Mouse (Mus musculus) cerebellum, postnatal 14 days (tissue): ENCODE measurements around the gene Unc79.

Experiments used
- DNase-seq, 2 experiments: peaks; one replicate each; pipeline ENCODE4 v3.0.0; 2021; ENCODE audit warnings: mixed read lengths in 2 of 2

Gene Unc79

DNA sequence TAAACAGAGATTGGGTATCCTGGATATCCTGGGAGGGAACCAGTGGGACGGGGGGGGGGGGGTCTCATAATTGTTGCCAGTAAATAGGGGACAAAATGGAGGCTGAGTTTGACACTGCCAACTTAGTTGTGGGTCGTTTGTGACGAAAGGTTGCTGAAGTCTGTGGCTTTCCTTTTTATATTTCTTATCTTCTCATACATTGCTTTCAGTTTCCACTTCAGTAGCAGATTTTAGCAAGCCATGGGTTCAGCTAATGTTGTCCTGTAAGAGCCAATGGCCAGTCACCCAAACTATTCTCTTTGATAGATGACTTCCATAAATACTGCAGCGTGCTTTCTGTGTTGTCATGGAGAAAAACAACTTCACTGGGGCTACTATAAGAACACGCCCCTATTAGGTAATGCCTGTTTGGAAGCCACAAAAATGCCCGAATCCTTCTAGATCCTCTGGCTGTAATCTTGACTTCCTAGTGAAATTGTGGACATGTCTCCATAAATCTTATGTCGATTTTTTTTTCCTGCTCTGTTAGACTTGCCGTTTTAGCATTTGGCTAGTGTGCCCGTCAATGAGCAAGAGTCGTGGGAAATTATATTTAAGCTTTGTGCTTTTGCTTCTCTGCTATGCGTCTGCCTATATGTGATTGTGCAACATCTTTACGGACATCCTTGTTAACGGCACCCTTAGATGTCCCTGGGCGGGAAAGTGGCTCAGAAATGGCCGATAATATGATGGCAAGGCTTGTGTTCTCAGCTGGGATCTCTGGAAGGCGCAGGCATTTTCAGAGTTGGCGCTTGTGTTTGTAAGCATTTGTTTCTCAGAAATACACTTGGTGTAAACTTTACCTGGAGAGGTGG is 181.0 kb downstream of the Unc79 start:
- no peak for DNase-seq

DNA sequence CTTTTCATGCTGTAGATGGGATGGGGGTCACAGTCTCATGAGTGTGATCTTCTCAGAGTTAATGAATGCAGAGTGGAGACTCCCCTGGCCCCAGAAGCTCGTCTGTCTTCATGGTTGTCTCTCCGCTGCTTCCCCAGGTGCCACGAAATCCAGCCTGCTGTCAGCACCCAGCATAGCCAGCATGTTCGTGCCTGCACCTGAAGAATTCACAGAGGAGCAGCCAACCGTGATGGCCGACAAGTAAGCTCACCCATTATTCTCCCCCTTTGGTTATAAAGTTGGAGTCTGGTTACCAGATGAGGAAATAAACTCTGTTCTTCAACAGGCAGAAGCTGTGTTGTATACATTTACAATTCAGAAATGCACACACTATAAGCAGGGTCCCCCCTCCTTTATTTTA is 182.8 kb downstream of the Unc79 start:
- DNase-seq = no peak

DNA sequence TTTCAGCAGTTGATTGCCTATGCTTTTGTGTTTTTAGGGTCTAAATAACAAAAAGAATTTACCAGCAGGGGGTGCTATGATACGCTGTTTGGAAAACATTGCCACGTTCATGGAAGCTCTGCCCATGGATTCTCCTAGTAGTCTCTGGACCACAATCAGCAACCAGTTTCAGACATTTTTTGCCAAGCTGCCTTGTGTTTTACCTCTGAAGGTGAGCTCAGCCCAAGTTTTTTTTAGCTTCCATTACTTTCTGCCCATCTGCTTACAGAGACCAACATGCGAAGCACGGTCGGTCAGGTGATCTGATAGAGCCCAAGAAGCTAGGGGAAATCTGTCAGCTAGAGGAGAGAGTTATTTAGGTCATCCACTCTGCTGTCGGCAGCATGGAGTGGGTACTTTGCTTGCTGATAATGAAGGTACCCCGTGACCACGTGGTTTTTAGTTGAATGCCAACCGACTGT is 193.9 kb downstream of the Unc79 start:
- DNase-seq = peak; percentile 66 to 72

DNA sequence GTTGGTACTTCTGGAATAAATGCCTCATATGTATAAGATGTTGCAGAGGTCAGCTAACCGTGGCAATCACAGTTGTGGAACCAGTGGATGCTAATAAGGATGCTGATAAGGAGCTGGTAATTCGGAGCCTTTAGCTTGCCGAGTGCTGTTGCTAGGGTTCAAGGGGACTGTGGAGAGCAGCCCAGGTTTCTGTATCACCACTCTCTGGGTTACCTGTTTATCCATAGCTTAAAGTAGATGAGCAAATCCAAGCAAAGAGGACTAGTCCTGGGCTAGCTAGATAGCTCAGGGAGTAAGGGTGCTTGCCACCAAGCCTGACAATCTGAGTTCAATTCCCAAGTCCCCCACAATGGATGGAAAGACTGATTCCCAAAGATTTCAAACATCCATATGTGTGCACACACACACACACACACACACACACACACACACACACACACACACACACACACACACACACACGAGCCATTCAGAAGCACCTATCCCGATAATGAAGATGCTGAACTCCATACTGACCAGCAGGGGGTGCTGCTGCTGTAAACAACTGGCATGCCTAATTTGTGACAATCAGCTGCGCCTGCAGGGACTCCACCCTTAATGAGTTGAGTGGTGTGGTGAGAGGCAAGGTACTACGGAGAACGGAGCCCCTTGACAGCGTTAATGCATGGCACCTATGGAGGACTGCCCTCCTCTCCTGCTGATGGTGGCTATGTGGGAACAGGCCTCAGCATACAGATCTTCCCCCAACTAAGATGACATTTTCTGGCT is 195.3 kb downstream of the Unc79 start:
- peak; percentile 66 to 79 for DNase-seq

DNA sequence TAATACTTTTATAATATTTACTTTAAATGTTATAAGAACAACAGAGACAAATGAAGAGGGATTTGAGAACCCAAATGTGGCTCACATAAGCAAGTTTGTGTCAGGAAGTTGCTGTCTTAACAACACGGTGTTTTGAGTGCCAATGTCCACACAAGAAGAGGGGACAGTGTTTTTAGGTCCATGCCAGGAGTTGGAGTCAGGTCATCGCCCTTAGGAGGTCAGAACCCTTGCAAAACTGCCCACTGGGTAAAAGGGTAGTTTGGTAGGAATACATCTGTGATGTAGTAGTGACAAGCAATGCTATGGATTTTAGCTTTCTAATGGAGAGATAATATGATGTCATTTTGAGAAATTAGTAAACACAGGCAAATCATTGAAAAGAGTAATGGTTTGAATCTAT is 201.6 kb downstream of the Unc79 start:
- DNase-seq = no peak

DNA sequence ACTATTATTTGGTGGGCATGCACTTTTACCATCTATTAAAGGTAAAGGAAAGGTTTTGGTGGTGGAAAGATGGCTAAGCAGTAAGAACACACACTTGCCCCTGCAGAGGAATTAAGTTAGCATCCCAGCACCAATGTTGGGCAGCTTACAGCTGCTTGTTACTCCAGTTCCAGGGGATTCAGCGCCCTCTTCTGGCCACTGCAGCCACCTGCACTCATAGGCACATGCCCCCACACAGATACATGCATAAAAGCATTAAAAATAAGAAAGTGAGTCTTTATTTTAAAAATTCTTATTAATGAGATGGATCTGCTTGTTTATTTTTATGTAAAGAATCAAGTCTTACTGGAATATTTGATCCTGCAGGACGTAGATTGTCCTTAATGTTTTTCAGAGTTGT is 206.3 kb downstream of the Unc79 start:
- peak in 1 of 2 experiments; percentile 24 for DNase-seq

DNA sequence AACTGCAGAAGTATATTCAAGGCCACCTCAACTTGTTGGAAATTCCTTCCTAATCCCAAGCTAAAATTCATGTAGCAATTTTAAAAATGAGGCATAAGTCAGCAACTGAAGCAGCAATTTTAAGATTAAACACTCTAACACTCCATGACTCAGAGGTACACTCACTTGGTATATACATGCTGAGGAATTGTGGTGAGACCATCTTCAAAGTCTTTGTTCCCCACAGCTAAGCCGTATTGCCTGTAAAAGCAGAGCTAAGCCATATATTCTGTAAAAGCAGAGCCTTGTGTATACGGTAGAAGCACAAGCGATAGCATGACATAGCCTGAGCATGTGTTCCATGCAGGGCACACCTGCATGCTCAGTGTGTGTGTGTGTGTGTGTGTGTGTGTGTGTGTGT is 206.7 kb downstream of the Unc79 start:
- no peak for DNase-seq

DNA sequence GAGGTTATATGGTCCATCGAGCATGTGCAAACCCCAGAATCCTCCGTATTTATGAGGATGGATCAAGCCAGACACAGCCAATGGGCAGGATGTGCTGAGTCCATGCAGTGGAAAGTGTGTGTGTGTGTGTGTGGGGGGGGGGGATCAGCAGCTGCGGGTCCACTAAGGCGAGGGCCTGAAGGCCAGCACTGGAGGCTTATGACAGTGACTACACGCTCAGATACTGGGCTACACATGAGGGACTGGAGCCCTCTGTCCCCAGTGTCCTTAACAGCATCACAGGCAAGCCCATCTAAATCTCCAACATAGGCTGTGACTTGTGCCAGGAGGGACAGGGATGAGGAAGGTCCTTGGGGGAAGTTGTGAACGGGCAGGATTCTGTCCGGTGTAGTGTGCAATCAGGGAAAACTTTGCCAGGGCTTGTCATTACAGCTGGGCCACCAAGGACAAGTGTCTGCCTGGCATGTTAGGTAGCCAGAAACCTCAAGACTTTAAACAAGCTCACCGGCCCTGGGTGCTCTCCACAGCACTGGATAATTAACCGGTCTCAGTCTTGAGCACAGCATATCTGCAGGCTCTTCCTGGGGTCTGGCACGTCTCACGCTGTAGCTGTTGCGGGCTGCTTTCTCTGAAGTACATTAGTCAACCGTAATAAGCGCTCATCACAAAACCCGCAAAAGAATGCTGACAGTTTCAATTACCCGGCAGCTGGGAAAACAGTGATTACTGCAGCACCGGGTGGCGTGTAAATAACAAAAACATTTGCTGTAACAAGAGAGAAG is 208.7 kb downstream of the Unc79 start:
- no peak for DNase-seq

DNA sequence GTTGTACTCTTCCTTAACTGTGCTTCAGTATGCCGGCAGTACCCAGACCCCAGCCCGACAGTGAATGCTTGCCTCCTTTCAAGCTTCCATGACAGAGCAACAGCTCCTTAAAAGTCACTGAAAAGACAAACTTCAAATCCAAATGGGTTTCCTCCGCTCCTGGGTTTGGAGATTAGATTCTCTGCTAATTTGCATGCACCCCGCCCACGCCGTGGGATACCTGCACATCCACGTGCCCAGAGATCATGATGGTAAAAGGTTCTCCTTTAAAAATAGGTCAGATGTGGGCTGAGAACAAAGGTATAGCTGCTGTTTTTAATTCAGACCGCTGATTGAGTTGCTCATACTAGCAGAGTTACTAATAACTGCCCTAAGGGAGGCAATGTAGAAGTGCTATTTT is 210.4 kb downstream of the Unc79 start:
- DNase-seq = no peak

DNA sequence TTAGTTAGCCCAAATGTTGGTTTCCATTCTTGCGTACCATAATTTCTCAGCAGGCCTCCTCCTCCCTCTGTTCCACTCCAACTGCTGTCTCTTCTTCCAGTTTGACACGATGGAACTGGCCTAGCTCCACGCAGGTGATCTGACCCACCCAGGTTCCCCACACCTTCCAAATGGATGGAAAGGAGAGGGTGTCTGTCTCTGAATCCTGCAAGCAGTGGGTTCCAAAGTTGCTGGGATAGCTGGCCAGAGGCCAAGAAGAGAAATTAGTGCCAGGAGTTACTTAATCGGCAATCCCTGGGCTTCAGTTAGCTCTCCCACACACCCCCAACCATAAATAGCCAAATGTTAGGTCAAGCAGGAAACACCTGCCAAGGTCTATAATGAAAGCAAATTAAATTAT is 212.1 kb downstream of the Unc79 start:
- DNase-seq = peak; percentile 33 to 38

DNA sequence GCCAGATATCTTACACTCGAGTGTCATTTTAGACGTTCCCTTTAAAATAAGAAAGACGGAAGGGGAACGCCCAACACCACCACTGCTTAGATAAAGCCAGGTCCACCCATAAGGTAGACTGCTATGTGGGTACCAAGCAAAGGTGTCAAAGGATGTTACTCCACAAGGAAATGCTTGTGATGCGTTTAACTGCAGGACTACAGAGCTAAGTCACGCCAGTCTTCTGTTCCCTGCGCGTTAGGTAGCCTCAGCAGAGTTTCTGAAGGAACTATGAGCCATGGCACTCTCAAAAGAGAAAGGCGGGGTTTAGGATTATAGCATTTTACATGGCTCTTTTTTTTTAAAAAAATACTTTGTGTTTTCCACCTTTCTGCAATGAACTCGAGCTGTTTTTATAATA is 214.9 kb downstream of the Unc79 start:
- no peak for DNase-seq

DNA sequence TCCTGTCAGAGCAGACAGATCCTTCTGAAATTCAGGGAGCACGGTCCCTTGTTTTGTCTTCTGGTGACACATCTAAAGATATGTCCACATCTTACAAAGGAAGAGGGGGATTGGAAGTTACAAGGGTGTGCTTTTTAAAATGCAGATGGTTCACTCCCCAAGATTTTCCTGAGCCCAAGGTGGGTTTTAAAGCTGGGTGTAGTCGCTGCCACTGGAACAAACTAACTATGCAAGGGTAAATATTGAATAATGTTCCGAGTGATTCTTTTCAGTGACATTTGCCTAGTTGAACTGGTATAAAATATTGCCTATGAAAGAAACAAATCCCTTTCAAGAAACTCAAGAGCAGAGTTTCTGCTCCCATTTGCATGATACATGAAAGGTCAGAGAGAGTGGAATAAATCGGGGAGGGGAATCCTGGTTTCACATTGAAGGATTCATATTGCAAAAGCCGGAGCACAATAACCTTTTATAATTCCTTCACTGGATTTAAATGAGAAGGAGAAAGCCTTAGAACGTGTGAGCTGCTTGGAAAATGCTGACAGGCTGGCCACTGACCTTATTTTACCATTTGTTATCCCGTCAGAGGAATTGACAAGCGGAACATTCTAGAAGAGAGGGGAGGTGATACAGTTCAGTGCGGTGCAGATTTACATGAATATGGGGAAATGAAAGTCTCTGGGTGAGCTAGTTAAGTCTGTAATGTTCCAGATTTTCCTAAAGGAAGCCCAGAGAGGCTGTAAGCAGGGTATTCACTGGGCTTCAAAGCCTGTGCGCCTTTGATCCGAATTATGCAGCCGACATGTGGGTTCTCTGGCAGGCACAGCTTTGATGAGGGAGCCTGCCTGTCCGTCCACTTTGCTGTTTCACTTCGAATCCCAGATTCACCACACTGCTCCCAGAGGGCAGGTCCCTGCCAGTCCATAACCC is 215.7 kb downstream of the Unc79 start:
- DNase-seq = no peak

DNA sequence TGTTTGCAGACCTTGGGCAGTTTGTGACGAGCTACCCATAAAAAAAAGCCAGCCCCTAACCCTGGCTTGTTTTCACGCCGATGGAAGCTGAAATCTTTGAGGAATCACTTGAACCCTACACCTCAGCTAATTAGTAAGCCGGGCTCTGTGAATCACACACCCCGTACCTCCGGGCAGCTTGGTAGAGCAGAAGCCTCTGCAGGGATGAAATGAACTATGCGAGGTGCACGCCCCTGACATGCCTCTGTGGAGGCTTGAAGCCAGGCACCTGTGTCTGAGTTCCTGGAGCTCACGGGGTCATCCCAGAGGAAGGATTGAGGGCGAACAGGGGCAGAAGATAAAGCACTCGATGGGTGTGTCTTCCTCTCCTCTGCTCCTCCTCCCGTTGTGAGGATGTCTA is 220.2 kb downstream of the Unc79 start:
- DNase-seq = no peak

DNA sequence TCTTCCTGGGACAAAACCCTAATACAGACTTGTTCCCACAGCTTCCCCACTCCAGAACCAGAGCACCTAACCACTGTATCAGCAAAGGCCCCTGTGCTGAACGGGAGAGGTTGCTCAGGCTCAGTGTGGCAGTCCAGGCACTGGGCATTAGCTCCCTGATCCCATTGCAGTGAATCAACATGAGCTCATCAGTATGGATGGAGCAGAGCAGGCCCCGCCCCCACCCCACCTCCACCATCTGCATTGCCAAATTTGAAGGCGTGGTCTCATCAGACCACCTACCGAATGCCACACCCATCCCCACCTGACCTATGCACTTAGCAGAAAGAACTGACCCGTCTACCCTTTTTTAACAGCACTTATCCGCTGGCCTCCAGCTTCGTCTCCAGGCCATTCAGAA is 234.4 kb downstream of the Unc79 start:
- no peak for DNase-seq

DNA sequence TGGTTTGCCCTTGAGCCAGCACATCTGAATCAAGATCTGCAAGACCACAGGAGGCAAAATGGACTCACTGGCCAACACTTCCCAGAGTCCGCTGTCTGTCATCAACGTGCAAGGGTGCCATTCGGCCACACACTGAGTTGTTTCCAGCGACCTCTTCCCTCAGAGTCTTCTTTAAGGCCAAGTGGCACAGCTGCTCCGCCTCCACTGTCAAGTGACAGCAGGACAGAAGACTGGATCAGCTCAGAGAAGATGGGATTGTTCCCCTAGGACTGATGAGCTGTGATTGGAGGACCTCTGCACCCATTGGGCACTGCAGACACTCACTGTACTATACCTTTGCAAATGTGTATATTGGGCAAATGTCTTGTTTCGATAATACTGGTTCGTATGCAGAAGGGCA is 238.4 kb downstream of the Unc79 start:
- DNase-seq = no peak

DNA sequence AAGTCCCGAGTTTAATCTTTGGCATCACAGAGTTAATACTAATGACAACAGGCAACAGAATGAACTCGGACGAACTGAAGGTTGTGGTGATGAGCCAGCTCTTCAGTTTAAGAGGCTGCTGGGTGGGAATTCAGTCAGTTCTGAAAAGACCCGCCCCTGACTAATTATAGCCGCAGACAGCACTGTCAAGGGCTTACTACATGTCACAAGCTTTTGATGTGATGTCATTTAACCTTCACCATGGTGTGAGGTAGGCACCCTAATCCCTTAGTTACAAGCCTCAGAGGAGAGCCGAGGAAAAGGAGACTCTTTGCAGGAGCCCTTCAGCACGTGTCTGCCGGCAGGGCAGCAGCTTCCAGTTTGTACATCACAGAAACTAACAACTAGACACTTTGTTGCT is 239.6 kb downstream of the Unc79 start:
- no peak for DNase-seq

DNA sequence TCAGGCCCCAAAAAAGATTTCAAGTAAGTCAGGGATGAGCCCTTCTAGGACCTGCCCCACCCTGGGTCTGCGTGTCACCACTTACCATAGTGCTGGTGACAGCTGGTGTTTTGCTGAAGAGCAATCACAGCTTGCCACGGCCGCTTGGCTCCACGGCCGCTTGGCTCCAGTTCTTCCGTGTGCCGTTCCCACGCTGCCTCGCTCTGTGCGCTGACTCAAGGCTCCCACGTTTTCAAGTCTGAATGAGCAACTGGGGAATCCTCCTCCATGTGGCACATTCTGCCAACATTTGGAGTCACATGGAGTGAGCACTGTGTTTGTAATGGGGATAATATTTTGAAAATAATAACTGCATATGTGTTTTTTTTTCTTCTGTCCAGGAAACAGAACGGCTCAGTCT is 241.1 kb downstream of the Unc79 start:
- DNase-seq = peak; percentile 72 to 74

DNA sequence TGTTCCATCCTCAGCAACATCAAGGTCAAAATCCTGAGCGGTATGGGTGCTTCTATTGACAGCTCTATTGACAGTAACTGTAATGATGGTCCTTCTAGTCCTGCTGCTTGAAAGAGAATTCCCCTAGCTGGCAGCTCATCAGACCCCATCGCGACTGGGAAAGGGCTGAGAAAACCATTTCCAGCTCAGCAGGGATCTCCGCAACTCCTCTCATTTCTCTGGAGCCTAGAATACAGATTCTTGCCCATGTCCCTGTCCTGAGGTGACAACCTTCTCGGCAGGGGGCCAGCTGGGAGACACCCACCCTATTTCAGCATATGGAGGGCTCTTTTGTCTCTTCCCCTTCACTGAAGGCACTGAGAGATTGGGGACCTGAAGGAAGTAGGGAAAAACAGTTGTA is 244.3 kb downstream of the Unc79 start:
- peak; percentile 42 to 57 for DNase-seq

DNA sequence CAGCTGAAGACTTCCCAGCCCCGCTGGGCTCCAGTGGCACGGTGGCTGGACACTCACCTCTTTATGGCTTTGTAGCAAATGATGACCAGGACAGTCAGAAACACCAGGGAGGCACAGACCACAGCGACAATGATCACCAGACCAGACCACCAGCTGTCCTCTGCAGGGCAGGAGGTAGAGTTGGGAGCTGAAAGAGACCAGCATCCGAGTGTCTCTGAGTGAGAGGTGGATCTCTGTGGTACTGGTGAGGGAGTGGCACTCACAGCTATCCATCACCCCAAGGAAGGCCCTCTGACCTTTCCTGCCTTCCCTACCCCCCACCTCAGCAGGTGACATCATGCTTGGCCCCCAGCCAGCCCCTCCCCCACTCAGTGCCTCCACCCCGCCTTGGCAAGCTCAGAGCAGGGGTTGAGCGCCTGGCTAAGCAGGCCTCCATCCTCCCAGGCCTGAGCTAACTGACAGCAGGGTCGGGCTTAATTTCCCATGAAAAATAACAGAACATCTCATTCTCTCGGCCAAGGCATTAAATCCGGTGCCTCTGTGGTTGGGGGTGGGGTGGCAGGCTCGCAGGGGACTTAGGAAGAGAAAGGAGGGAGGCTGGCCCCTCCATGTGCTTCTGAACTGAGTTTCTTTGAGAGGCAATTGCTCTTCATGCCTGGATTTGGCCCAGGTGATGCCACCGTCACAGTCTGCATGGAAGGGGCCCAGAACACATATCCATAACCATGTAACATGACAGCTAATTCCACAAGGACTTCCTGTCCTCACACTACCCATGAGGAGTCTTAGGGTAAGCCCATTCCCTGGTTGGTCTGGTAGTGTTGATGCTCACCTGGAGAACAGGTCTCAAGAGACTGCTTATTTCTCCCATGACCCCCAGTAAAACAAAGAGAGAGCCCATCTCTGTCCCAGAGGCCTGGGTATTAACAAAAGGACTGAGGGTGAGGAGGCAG is 254.2 kb downstream of the Unc79 start:
- DNase-seq = peak; percentile 50 to 88

DNA sequence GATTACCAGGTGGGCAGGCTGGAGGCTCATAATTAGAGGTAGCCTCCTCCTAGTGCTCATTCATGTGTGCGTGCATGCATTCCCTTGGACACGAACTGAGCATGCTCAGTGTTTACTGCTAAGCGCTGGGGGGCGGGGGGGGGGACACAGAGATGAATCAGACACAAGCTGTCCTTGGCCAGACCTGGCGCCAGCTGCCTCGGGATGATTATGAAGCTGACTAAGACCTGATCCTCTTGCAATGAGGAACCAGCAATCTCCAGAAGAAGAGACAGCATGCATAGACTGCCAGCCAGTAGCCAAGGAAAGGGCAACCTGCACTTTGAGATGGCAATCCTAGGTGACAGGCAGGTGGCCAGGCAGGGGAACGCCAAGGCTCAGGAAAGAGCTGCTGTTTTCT is 256.9 kb downstream of the Unc79 start:
- DNase-seq = peak; percentile 65 to 78

DNA sequence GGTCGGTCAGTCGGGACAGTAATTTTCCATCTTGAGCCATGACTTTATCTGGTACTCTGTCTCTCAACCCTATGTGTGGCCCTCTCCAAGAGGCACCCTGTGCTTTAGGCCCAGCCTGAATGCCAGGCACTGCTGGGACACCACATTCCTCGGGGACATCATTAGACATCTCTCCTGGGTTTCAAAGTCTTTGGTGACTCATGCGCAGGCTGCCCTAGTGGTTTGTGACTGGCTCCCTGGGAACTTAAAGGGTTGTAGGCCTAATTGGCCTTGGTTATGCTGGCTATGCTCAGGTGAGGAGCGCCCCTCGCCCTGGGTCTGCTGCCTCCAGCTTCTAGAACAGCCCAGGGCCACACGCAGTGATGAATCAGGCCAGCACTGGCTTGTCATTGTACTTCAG is 260.9 kb downstream of the Unc79 start:
- DNase-seq = no peak
